ENCODE assay signal across 8 mouse cellular contexts in genomic region chr12:84053679-84054391, GRCm38 (mm10). TPM values are rescaled to one million over a fixed set of nuclear protein-coding genes. Genes with fewer than 3 reads are reported as not detected.
DNase-seq lines count a peak whose midpoint lies in the region; ATAC-seq lines count a peak whose summit lies in the region.

No protein-coding gene starts in this region.

- H3K4me3 ChIP-seq in forebrain, embryonic 16.5 days (replicated peaks; ENCODE audit: low read length): peak overlapping the region; percentile 46

- WGBS in forebrain, embryonic 16.5 days: 4% methylated on average over 41 of the region's 46 CpGs

- ATAC-seq in forebrain, embryonic 16.5 days: no peak

- peak overlapping the region; percentile 72 for H3K4me2 ChIP-seq in forebrain, embryonic 16.5 days (ENCODE audit: low read length)

- peak; percentile 20 for DNase-seq in adrenal gland, adult 2 months
- no peak for DNase-seq in adrenal gland, adult 18-20 months (ENCODE audit: low spot score in 2 of 2)
- peak; percentile 34 for DNase-seq in R1 (ENCODE audit: low read depth, low spot score)
- peak; percentile 73 for DNase-seq in kidney, adult 9 months
- DNase-seq in lung, postnatal 36 days: peak; percentile 11
- DNase-seq in urinary bladder, postnatal 10 days (ENCODE audit: low spot score): no peak
- no peak for DNase-seq in spleen, postnatal 4 days (ENCODE audit: low spot score in 2 of 2)

- H3K9me3 ChIP-seq in forebrain, embryonic 16.5 days (ENCODE audit: control insufficient read depth, low read length): no peaks in the 10 kb centered on the region

- H3K27me3 ChIP-seq in forebrain, embryonic 16.5 days (replicated peaks; ENCODE audit: control insufficient read depth, insufficient read depth, low read length): peaks cover 11% of the 10 kb centered on the region

- no peaks in the 10 kb centered on the region for H3K36me3 ChIP-seq in forebrain, embryonic 16.5 days (ENCODE audit: control insufficient read depth, insufficient read depth)

- H3K9ac ChIP-seq in forebrain, embryonic 16.5 days (replicated peaks; ENCODE audit: low read depth, low read length): peak overlapping the region; percentile 48

- H3K4me1 ChIP-seq in forebrain, embryonic 16.5 days (replicated peaks; ENCODE audit: control insufficient read depth, insufficient read depth, low read length): peaks cover 8% of the 10 kb centered on the region; the same call in 1 of the 2 replicates

- H3K27ac ChIP-seq in forebrain, embryonic 16.5 days (ENCODE audit: low read length): no peak overlapping the region

RNA-seq across cellular contexts. Expression of gene Acot3, which starts 1.9 kb away (rescaled TPM):
- under 1 TPM; 0.14 to 0.46 TPM for total RNA-seq in adrenal gland, adult 2 months (2021)
- 0.47 and 1.0 TPM in 2 replicates for polyA plus RNA-seq in adrenal gland, adult 2 months (2012; rRNA removed)
- 1 to 10 TPM in 1 of 2 experiments, not detected in 1; 1.3 TPM for total RNA-seq in adrenal gland, adult 18-20 months (2021)
- polyA plus RNA-seq in forebrain, embryonic 16.5 days (2015; fragmentation: Nextera tagmentation; extraction: Ambion mirVana): 0.87 and 1.1 TPM in 2 replicates

RNA-seq across cellular contexts. Expression of gene Gm49366, which starts 15.1 kb away (rescaled TPM):
- total RNA-seq in adrenal gland, adult 2 months (2021): not detected
- not detected in 2 replicates for polyA plus RNA-seq in adrenal gland, adult 2 months (2012; rRNA removed)
- not detected for total RNA-seq in adrenal gland, adult 18-20 months (2021)
- polyA plus RNA-seq in forebrain, embryonic 16.5 days (2015; fragmentation: Nextera tagmentation; extraction: Ambion mirVana): not detected in 2 replicates

RNA-seq across cellular contexts. Expression of gene Acot5, which starts 15.3 kb away (rescaled TPM):
- total RNA-seq in adrenal gland, adult 2 months (2021): under 1 TPM; 0.23 to 0.35 TPM
- 0.19 and 0.52 TPM in 2 replicates for polyA plus RNA-seq in adrenal gland, adult 2 months (2012; rRNA removed)
- under 1 TPM; 0.22 to 0.46 TPM for total RNA-seq in adrenal gland, adult 18-20 months (2021)
- polyA plus RNA-seq in forebrain, embryonic 16.5 days (2015; fragmentation: Nextera tagmentation; extraction: Ambion mirVana): 0.16 TPM in 1 of 2 replicates, not detected in the other

RNA-seq across cellular contexts. Expression of gene Acot4, which starts 15.7 kb away (rescaled TPM):
- total RNA-seq in adrenal gland, adult 2 months (2021): 1 to 10 TPM; 2.3 to 3.1 TPM
- polyA plus RNA-seq in adrenal gland, adult 2 months (2012; rRNA removed): 5.0 and 5.6 TPM in 2 replicates
- 1 to 10 TPM; 1.7 to 3.7 TPM for total RNA-seq in adrenal gland, adult 18-20 months (2021)
- 0.21 and 0.35 TPM in 2 replicates for polyA plus RNA-seq in forebrain, embryonic 16.5 days (2015; fragmentation: Nextera tagmentation; extraction: Ambion mirVana)

RNA-seq across cellular contexts. Expression of gene Acot1, which starts 44.5 kb away (rescaled TPM):
- 10 to 100 TPM; 11.8 TPM for total RNA-seq in adrenal gland, adult 2 months (2021)
- 2.9 and 4.1 TPM in 2 replicates for polyA plus RNA-seq in adrenal gland, adult 2 months (2012; rRNA removed)
- 10 to 100 TPM in 1 of 2 experiments, 1 to 10 TPM in 1; 8.5 to 12.6 TPM for total RNA-seq in adrenal gland, adult 18-20 months (2021)
- polyA plus RNA-seq in forebrain, embryonic 16.5 days (2015; fragmentation: Nextera tagmentation; extraction: Ambion mirVana): 72.1 and 101 TPM in 2 replicates

Comparison
In these comparisons a context has a peak if more than half of its experiments do, and no peak if none do; other contexts are left out.
1. DNase-seq: peak in adrenal gland, adult 2 months (single experiment), R1 (single experiment), kidney, adult 9 months (single experiment) and lung, postnatal 36 days (single experiment); none in adrenal gland, adult 18-20 months (0 of 2), urinary bladder, postnatal 10 days (single experiment) and spleen, postnatal 4 days (0 of 2).